Mouse (Mus musculus) spleen, adult 10 weeks (tissue): ENCODE results near the gene Gm7876. TPM values are rescaled to one million over a fixed set of nuclear protein-coding genes. Genes with fewer than 3 reads are reported as not detected.

Experiments
- polyA plus RNA-seq: library from polyadenylated mRNA; stranded (reverse); fragments of 350-450 nt; fragmentation: Illumina TruSeq; extraction: RNeasy Lipid Tissue Mini Kit (QIAGEN cat#74804); gene quantifications from one replicate; pipeline ENCODE4 v1.2.3, GENCODE M21; 2015; ENCODE audit warnings: low replicate concordance; ENCODE audit not compliant: insufficient read depth

Gm7876 gene
- not detected for polyA plus RNA-seq

DNA sequence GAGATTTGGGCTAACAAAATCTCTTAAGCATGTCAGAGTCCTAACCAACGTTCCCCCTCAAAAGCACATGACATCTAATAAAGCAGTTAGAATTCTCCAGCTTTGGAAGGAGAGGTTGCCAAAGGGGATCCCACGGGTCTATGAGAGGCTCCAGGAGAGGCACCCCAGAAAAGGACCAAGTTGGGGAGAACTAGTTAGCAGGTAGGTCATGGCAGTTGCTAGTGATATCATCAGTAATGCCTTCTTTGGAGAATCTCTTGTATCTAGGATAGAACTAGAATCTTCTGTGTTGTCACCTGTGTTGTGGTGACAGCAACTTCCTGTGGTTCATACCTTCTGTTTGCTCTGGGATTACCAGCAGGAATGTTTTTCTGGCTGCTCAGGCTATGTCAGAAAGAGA is at the start of gene Gm7876:
Gene Gm7876, plus strand, starts transcription at position 301 of the 400 bp plus-strand sequence.

DNA sequence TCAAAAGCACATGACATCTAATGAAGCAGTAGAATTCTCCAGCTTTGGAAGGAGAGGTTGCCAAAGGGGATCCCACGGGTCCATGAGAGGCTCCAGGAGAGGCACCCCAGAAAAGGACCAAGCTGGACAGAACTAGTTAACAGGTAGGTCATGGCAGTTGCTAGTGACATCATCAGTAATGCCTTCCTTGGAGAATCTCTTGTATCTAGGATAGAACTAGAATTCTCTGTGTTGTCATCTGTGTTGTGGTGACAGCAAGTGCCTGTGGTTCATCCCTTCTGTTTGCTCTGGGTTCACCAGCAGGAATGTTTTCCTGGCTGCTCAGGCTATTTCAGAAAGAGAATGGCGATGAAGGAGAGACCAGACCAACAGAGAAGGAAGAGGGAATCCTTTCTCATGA is 45.1 kb upstream of the Gm7876 start, which contains the start of gene Gm3239:
Gene Gm3239, plus strand, starts transcription at position 301 of the 400 bp plus-strand sequence.

DNA sequence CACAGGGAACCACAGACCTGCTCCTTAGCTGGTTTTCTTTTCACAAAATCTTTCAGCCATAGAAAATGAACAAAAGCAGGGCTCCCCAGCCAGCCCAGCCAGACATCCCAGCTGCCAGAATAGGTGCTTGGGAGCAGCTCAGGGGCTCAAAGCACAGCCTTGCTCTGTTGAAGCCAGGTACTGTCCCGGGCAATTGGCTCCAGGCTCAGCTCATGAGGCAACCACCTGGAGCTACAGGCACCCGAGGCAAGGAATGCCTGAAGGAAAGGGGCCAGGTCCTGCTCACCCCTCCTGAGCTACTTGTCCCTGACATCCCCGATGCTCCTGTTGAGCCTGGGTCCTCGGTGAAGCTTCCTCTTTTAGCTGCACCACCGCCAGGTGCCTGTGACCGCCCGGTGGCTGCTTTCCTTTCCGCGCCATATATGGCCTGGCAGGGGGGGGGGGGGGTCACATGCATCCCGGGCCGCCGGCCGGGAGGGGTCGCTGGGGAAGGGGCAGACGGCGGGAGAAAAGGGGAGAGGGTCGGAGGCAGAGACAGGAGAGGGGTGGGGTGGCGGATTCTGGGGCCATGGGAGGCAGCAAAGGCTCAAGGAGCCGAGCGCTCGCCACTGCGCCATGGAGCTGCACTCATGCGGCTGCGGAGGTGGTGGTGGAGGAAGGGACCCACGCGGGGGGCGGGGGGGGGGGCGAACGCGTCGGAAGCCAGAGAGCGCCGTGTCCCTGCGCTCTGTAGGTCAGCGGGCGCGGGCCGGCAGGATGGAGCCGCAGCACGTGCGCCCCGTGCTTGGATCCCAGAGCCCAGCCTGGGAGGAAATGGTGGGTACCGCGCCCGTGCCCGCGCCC is 17.2 kb downstream of the Gm7876 start, which contains the start of gene Gm3252:
Gene Gm3252, plus strand, starts transcription at position 738 of the 843 bp plus-strand sequence.

Other genes starting within 250 kb of the Gm7876 start
- not detected for gene Gm3182, start 227.5 kb upstream of the Gm7876 start, polyA plus RNA-seq
- not detected for gene Gm3047, start 153.8 kb upstream of the Gm7876 start, polyA plus RNA-seq
- not detected for gene Gm8159, start 76.9 kb upstream of the Gm7876 start, polyA plus RNA-seq
- gene Gm3239, start 45.0 kb upstream of the Gm7876 start, polyA plus RNA-seq: not detected
- gene Gm3252, start 17.5 kb downstream of the Gm7876 start, polyA plus RNA-seq: not detected
- gene Gm9602, start 67.1 kb downstream of the Gm7876 start, polyA plus RNA-seq: not detected
- gene Gm3269, start 128.9 kb downstream of the Gm7876 start, polyA plus RNA-seq: not detected
- not detected for gene Gm3264, start 146.3 kb downstream of the Gm7876 start, polyA plus RNA-seq
- gene Gm3278, start 183.2 kb downstream of the Gm7876 start, polyA plus RNA-seq: not detected